Mouse (Mus musculus) embryonic facial prominence, embryonic 12.5 days (tissue): ENCODE measurements at regions not wholly inside any gene's neighbourhood (a gene's known extent, or its start where the extent isn't known, plus 50 kb on each side); places are given as distances from the start of the nearest gene placed in this dataset.

Experiments used
- ATAC-seq: fragments of 200-750 bp; cut with Nextera tagmentation; 2 replicates; pipeline ENCODE4 v1.8.0; 2017; ENCODE audit not compliant: insufficient number of reproducible peaks, insufficient read depth, low FRiP score, low TSS enrichment
- H3K27ac ChIP-seq: fragments of 300-500 bp; sonication (generic); 2 replicates; pipeline ENCODE4 v1.5.1; 2016; ENCODE audit warnings: mild to moderate bottlenecking
- H3K27me3 ChIP-seq: fragments of 300-500 bp; sonication (generic); 2 replicates; pipeline ENCODE4 v1.6.1; 2016; ENCODE audit warnings: mild to moderate bottlenecking, moderate library complexity
- H3K36me3 ChIP-seq: fragments of 300-500 bp; sonication (generic); 2 replicates; pipeline ENCODE4 v1.6.1; 2016; ENCODE audit warnings: mild to moderate bottlenecking
- H3K4me1 ChIP-seq: fragments of 300-500 bp; sonication (generic); 2 replicates; pipeline ENCODE4 v1.6.1; 2016
- H3K4me2 ChIP-seq: fragments of 300-500 bp; sonication (generic); replicated peaks from 2 replicates; pipeline ENCODE4 v1.6.1; 2016; ENCODE audit warnings: mild to moderate bottlenecking, moderate library complexity
- H3K4me3 ChIP-seq: fragments of 300-500 bp; sonication (generic); 2 replicates; pipeline ENCODE4 v1.5.1; 2016; ENCODE audit warnings: mild to moderate bottlenecking
- H3K9ac ChIP-seq: fragments of 300-500 bp; sonication (generic); 2 replicates; pipeline ENCODE4 v1.6.1; 2016; ENCODE audit warnings: mild to moderate bottlenecking, moderate library complexity
- H3K9me3 ChIP-seq: fragments of 300-500 bp; sonication (generic); 2 replicates; pipeline ENCODE4 v1.6.1; 2016; ENCODE audit warnings: mild to moderate bottlenecking, moderate library complexity
- WGBS: fragments of 180-500 bp; shearing (Covaris S2); methylation state at CpG from one replicate; pipeline ENCODE4 v1.1.7; 2016; 5-methylcytosine and 5-hydroxymethylcytosine counted together

DNA sequence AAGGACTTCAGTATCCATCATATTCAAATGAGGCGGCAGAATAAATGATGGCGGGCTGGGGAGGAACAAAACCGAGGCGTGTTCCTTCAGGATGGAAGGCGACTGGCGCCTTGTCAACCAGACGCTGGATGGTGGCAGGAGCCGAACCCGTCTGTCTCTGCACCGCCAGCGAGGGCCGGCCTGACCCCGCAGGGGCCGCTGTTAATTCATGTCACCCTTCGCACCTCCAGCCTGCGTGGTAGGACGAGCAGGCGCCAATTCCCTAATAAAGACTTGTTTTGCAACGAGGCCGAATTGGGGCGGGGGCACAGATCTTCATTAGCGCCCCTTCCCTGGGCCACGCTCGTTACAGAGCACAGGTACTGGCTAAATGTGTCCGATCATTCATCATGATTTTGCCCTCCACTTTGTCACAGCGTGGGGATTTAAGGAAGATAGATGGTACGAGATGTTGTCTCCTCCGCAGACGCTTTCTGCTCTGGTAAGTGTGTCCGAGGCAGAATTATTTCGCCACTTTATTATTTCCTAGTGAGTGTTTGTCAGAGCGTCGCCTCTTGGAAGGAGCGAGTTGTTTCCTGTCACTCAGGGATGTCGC is 78.7 kb upstream of the Mvb12b start:
- Histone ChIP-seq H3K36me3 (no peaks in the 10 kb centered on the region), H3K4me1 (peaks cover 10% of the 10 kb centered on the region; the same call in 1 of the 2 replicates), H3K9ac (no peak overlapping the region), H3K9me3 (no peaks in the 10 kb centered on the region), H3K4me3 (peak overlapping the region; percentile 5; the same call in 1 of the 2 replicates), H3K27ac (no peak overlapping the region), H3K27me3 (peaks cover 21% of the 10 kb centered on the region), H3K4me2 (peak overlapping the region; percentile 29; the same call in 1 of the 2 replicates)
- ATAC-seq: no peak
- 32% methylated on average over 35 of the region's 35 CpGs for WGBS

DNA sequence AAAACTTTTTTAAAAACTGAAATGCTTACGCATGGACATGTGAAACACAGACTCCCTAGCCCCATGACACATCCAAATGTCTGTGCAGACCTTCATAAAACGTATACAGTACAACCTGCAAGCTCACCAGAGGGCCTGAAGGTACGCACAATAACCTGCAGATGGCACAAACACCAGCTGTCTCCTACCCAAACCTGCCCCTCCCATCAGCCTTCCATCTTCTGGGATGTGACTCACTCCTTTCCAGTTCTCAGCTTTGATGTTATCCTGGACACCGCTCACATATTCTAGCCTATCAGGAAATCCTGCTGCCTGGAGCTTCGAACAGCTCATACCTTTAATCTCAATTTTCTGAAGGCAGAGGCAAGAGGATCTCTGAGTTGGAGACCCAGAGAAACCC is 76.3 kb upstream of the Mvb12b start:
- Histone ChIP-seq H3K27me3 (peaks cover 21% of the 10 kb centered on the region), H3K4me2 (no peak overlapping the region), H3K4me3 (no peak overlapping the region), H3K27ac (no peak overlapping the region), H3K9me3 (no peaks in the 10 kb centered on the region), H3K36me3 (no peaks in the 10 kb centered on the region), H3K9ac (no peak overlapping the region), H3K4me1 (peaks cover 10% of the 10 kb centered on the region; the same call in 1 of the 2 replicates)
- WGBS: 84% methylated on average over 5 of the region's 5 CpGs
- no peak for ATAC-seq

DNA sequence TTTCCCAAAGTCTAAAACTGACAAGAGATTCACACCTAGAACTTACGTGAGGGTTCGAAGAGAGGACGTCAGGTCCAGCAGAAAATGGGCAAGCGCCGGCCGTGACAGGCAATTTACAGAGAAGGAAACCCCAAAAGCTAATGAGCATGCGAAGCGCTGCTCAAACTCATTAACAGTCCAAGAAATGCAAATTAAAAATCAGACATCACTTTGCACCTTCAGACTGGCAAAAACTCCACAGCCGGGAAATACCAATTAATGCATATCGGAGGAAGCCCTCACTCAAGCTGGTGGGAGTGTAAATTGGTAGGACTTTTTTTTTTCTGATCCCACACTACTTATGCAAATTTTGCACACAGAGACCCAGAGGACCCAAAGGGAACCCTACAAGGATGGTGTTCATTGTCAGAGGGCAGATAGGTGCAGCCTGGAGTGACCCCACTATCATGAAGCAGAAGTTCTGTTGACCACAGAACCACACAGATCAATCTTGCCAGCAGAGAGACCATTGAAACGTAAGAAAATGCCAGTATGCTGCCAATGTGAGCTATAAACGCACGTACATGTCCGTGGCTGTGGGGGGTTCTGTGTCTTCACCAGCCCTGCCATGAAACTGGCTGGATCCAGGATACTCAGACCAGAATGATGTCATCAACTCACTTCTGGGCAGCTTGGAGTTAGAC is 74.8 kb upstream of the Mvb12b start:
- no peak overlapping the region for H3K27ac ChIP-seq
- 86% methylated on average over 14 of the region's 14 CpGs for WGBS

DNA sequence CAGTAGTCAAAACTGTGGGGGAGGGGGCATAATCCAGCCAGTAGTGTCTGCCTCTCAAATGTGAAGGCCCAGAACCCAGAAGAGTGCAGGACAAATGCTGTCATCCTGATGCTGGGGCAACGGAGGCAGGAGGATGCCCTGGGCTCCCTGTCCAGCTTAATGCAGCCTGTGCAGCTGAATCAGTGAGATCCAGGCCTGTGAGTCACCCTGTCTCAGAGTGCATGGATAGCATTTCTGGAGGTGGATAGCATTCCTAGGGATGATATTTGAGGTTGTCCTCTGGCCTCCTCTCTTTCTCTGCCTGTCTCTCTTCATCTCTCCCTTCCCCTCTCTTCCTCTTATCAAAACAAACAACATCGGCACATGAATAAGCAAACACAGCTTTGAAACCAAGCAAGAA is 73.8 kb upstream of the Mvb12b start:
- H3K9ac ChIP-seq: no peak overlapping the region
- H3K4me3 ChIP-seq: no peak overlapping the region
- no peak overlapping the region for H3K4me2 ChIP-seq
- WGBS: 58% methylated on average over 2 of the region's 2 CpGs
- no peak for ATAC-seq
- no peaks in the 10 kb centered on the region for H3K36me3 ChIP-seq
- H3K27ac ChIP-seq: no peak overlapping the region
- peaks cover 5% of the 10 kb centered on the region; the same call in 1 of the 2 replicates for H3K4me1 ChIP-seq
- H3K9me3 ChIP-seq: no peaks in the 10 kb centered on the region
- peaks cover 7% of the 10 kb centered on the region for H3K27me3 ChIP-seq

More for the DNA sequence above, 74.8 kb upstream of the Mvb12b start:
- ATAC-seq: no peak
- Histone ChIP-seq H3K4me2 (no peak overlapping the region), H3K9ac (no peak overlapping the region), H3K4me1 (peaks cover 10% of the 10 kb centered on the region; the same call in 1 of the 2 replicates), H3K9me3 (no peaks in the 10 kb centered on the region), H3K4me3 (no peak overlapping the region), H3K27me3 (peaks cover 15% of the 10 kb centered on the region), H3K36me3 (no peaks in the 10 kb centered on the region)

DNA sequence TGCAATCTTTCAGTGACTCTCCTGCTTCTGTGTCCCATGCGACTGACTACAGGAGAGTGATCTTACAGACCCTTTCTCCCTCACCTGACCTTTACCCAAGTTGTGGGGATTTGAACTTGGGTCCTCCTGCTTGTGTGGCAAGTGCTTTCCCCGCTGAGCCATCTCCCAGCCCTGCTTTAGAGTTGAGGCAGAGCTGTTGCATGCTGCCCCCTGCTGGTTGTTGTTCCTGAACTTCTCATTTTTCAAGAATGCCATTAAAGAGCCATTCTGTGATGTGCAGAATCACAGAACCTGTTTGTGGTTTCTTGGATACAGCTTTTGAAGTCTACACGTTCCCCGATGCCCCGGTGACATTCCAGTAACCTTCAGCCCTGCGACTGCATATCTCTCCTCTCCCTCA is 70.0 kb upstream of the Mvb12b start:
- Histone ChIP-seq H3K4me3 (no peak overlapping the region), H3K27me3 (no peaks in the 10 kb centered on the region), H3K4me2 (no peak overlapping the region), H3K9me3 (no peaks in the 10 kb centered on the region), H3K36me3 (no peaks in the 10 kb centered on the region), H3K27ac (no peak overlapping the region), H3K4me1 (no peaks in the 10 kb centered on the region), H3K9ac (no peak overlapping the region)
- WGBS: 51% methylated on average over 6 of the region's 6 CpGs
- no peak for ATAC-seq

DNA sequence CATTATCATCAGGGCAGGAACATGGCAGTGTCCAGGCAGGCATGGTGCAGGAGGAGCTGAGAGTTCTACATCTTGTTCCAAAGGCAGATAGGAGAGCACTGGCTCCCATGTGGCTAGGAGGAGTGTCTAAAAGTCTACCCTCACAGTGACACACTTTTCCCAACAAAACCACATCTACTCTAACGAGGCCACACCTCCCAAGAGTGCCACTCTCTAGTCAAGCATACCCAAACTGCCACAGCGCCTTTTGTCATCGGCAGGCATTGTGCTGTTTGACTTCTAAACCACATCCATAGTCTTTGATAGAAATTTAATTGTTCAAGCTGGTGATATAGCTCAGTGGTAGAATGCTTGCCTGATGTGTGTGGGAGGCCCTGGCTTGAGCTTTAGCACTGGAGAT is 56.6 kb upstream of the Mvb12b start:
- Histone ChIP-seq H3K9ac (no peak overlapping the region), H3K27me3 (no peaks in the 10 kb centered on the region), H3K4me1 (peaks cover 4% of the 10 kb centered on the region; the same call in 1 of the 2 replicates), H3K36me3 (no peaks in the 10 kb centered on the region), H3K4me2 (no peak overlapping the region), H3K9me3 (no peaks in the 10 kb centered on the region), H3K4me3 (no peak overlapping the region), H3K27ac (no peak overlapping the region)
- 91% methylated on average over 3 of the region's 3 CpGs for WGBS
- no peak for ATAC-seq

DNA sequence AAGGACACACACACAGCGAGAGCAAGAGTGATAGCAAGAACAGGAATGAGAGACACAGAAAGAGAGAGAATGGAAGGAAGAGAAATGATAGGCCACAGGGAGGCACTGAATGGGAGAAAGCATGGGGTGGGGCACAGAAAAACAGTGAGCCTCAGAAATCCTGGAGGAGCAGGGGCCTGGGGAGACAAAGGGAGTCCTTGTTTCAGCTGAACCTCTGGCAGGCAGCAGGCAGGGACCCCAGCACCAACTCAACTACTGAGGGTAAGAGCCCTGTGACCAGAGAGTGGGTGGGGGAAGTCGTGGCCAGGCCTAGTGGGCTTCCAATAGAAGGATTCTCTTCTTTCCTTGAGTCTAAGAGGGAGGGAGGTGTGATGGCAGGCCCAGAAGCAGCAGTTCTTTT is 54.3 kb upstream of the Mvb12b start:
- Histone ChIP-seq H3K27ac (no peak overlapping the region), H3K4me3 (no peak overlapping the region), H3K4me2 (no peak overlapping the region), H3K36me3 (no peaks in the 10 kb centered on the region), H3K27me3 (no peaks in the 10 kb centered on the region), H3K9me3 (no peaks in the 10 kb centered on the region), H3K4me1 (peaks cover 4% of the 10 kb centered on the region; the same call in 1 of the 2 replicates), H3K9ac (no peak overlapping the region)
- WGBS: 45% methylated on average over 2 of the region's 2 CpGs
- no peak for ATAC-seq

DNA sequence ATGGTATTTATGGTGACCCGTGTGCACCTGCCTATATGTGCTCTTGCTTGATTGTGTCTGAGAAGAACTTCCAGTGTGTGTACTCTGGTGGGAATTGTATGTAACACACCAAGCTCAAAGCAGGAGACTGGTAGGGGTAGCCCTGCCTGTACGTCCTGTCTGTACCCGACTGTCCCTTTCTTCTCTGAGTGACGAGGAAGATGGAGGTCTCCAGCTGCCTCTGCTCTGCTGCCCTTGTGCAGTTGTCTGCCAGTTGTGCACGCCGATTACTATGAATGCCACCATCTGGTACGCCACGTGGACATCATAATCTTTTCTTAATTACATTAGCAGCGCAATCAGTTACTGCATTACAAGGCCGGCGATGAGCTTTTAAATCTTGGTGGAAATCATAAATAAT is 53.6 kb upstream of the Mvb12b start:
- no peak overlapping the region for H3K4me3 ChIP-seq
- H3K9ac ChIP-seq: no peak overlapping the region
- no peaks in the 10 kb centered on the region for H3K36me3 ChIP-seq
- no peak overlapping the region for H3K27ac ChIP-seq
- no peak for ATAC-seq
- H3K27me3 ChIP-seq: no peaks in the 10 kb centered on the region
- peaks cover 4% of the 10 kb centered on the region; the same call in 1 of the 2 replicates for H3K4me1 ChIP-seq
- no peaks in the 10 kb centered on the region for H3K9me3 ChIP-seq
- H3K4me2 ChIP-seq: no peak overlapping the region
- WGBS: 81% methylated on average over 11 of the region's 11 CpGs

DNA sequence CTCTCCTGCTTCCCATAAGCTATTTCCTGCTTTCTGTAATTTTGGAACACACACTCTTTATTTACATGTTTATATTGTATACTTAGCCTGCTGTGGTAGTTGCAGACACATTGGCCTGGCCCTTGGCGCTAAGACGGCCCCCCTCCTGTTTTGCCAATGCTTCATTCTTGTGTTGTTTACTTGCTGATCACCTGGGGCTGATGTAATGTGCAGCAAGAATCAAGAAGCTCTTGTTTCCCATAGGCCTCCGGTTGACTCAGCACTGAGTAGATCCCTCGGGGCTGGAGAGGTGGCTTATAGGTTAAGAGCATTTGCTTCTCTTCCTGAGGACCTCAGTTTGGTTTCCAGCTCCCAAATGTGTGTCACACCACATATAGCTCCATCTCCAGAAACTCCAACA is 52.1 kb upstream of the Mvb12b start:
- Histone ChIP-seq H3K27me3 (no peaks in the 10 kb centered on the region), H3K4me2 (no peak overlapping the region), H3K4me1 (peaks cover 4% of the 10 kb centered on the region; the same call in 1 of the 2 replicates), H3K27ac (no peak overlapping the region), H3K36me3 (no peaks in the 10 kb centered on the region), H3K9ac (no peak overlapping the region), H3K4me3 (no peak overlapping the region), H3K9me3 (no peaks in the 10 kb centered on the region)
- no peak for ATAC-seq
- 79% methylated on average over 4 of the region's 4 CpGs for WGBS
